Mouse (Mus musculus): ENCODE data around the gene Rnf24. TPM values are rescaled to one million over a fixed set of nuclear protein-coding genes. Genes with fewer than 3 reads are reported as not detected.
"Not testable (repeated sequence)": the region's sequence is repeated elsewhere in the genome, so short reads cannot be mapped to it uniquely, and the experiment has no call there.

The Rnf24 gene
- polyA plus RNA-seq, 2 experiments from 2014 or later, result 0.47 to 0.94 TPM

DNA sequence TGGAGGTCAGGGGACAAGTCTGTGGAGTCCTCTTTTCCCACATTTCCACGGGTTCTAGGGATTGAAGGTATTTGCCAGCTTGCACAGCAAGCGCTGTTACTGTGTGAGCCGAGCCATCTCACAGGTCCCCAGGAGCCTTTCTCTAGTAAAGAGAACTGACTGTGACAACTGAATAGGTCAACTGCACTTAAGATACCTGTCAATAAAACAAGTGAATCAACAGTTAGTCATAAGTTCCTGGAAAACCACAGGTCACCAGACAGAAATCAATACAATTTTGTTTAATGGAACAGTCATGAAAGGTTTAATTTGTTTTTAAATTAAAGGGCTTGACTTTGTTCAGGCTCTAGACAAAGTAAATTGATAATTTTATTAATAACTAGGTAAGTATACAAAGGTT lies 22.1 kb downstream of the Rnf24 start:
- ATAC-seq, result no peak

DNA sequence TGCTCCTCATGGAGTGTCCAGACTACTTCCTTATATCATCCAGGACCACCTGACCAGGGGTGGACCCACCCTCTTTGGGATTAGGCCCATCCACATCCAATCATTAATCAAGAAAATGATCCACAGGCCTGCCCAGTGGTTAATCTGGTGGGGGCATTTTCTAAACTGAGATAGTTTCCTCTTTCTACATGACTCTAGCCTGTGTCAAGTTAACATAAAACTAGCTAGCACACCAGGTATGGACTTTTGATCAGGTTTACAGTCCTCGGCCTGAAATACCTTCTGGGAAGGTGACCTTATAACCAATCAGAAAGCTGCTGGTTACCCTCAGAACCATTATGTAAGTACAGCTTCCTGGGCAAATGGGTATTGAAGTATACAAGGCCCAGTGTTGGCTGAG lies 23.7 kb downstream of the Rnf24 start:
- ATAC-seq, result no peak

DNA sequence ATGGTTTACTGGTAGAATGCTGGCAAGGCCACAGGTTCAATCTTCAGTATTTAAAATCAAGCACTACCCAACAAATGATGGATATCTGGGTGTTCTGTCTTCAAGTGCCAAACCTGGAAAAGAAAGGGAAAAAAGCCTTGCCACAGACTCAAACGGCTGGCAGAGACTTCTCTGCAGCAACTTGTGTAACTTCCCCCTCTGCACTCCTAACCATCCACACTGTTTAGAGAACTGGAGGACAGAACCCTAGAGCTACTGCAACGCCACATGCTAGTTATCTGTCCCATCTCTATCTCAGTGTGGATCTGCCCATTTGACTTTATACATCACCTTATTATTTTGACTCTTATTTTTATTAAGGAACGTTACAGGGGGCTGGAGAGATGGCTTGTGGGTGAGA lies 26.6 kb downstream of the Rnf24 start:
- no peak for ATAC-seq

DNA sequence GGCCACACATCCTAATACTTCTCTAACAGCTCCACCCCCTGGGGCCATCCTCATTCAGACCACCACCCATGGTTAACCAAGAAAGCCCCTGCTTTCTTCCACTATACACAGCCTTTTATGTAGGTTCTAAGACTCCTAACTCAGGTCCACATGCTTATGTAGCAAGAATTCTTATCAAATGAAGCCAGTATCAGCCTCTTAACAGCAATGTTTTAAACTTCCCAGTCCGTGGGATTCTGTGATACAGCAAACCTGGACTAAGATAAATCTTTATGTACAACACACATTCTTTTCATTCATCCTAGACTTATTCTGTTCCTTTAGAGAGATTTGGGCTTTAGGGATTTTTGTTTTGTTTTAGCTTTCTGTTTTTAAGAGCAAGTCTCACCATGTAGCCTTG lies 29.0 kb downstream of the Rnf24 start:
- ATAC-seq, result no peak

DNA sequence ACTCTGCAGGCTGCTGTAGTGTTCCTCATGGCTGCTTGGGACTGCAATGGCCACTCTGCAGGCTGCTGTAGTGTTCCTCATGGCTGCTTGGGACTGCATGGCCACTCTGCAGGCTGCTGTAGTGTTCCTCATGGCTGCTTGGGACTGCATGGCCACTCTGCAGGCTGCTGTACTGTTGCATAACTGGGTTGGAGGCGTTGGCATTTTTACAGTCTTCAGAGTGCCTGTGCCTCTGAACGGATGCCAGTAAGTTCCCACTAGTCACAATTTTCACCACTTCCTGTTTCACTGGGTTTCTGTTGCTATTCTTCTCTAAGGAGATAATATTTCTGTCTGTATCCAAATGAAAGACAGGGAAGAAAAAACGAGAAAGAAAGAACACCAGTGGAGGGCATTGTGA lies 31.5 kb downstream of the Rnf24 start:
- ATAC-seq, result peak; percentile 93

DNA sequence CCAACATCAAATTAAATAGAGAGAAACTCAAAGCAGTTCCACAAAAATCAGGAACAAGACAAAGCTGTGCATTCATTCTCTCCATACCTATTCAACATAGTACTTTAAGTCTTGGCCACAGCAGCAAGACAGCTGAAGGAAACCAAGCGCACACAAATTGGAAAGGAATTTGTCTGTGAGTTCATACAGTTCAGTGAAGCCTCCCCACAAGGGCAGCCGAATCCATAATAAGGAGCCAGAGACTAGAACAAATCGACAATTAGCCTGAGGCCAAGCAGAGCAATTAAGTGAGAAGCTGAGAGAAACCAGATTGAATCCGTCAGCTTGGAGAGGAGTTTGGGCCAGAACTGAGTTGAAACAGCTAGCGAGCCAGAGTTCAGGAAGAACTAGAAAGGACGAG lies 33.3 kb downstream of the Rnf24 start:
- no peak for ATAC-seq

DNA sequence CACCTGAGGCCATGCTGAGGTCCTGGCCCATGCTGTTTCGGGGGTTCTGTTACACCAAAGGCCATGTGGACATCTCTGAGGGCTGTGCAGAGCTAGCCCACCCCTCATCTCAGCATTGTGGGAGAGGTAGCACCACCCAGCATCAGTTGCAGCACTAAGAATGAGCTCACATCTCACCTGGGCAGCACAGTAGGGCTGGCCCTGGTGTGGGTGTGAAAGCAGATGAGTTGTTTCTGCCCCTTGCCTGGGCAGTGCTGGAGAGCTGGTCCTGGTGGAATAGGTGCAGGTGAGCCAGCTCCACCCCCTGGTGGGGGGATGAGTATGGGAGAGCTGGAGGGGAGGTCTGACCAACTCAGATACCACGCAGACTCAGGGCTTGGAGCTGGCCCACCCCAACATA lies 36.5 kb downstream of the Rnf24 start:
- no peak for ATAC-seq

DNA sequence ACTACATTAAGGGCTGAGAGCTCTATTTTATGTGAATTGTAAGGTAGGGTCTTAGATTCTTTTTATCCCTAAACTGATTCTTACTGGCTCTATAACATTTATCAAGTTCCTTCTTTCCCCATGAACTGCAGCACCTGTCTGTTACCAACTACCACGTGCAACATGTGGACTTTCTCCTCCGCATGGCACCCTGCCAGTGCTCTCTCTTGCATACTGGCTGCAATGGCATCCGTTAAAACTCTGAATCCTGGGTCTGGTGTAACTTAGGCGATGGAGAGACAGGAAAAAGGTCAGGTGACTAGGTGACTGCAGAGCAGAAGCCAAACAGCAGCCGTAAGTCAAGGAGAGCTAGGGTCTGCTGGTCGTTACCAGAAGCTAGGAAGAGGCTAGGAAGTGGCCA lies 43.4 kb downstream of the Rnf24 start:
- ATAC-seq, result no peak

DNA sequence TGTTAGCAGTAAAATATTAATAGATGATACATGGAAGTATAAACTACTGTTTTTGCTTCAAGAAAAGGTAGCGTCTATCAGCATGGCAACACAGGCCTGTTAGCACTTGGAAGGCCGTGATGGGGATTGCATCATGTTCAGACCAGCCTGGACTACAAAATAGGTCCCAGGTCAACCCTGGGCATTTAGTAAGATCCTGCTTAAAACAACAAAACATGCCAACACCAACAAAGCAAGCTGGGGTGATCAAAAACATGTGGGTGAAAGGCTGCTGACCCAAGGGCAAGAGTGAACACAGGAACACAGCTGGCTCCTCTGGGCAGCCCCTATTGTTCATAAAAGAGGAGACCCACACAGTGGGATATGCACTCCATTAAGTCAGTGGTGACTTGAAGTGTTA lies 44.9 kb downstream of the Rnf24 start:
- no peak for ATAC-seq

DNA sequence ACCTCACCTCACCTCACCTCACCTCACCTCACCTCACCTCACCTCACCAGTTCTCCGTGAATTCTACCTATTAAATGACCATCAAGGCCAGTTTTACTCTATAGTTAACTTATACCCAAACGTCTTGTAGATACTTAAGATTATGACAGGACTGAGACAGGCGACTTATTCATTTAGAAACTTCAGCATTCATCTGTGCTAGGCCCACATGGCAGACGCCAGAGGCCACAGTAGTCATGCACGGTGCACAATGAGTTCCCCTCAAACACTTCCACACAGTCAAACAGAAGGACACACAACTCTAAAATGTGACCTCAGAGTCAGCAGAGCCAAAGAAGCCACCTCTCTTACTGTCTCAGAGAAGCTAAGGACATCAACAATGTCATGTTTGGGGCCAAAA lies 45.3 kb downstream of the Rnf24 start:
- ATAC-seq, result no peak

DNA sequence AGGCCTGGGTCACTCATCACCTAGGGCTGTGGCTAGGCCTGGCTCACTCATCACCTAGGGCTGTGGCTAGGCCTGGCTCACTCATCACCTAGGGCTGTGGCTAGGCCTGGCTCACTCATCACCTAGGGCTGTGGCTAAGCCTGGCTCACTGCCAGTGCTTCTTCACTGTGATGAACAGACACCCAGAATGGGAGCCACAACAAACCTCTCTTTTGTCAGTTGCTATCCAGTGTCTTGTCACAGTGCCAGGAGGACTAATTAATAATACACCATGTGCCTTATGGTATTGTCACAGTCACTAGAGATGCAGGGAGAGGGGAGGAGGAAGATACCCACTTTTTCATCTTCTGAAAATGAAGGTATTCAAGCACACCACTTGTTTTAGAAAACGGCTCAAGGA lies 47.5 kb downstream of the Rnf24 start:
- ATAC-seq, result not testable (repeated sequence)

DNA sequence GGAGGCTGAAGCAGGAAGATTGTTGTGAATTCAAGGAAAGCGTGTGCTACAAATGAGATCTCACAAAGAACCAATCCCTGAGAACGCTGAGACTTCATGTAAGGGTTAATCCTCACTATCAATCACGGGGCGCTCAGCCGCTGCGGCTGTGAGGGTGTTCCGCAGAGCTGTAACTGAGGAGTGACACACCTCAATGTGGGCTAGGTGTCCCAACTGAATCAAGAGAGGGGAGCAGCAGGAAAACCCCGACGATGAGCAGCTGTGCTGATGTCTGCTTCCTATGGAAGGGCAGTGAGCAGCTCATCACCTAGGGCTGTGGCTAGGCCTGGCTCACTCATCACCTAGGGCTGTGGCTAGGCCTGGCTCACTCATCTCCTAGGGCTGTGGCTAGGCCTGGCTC lies 48.2 kb downstream of the Rnf24 start:
- no peak for ATAC-seq

DNA sequence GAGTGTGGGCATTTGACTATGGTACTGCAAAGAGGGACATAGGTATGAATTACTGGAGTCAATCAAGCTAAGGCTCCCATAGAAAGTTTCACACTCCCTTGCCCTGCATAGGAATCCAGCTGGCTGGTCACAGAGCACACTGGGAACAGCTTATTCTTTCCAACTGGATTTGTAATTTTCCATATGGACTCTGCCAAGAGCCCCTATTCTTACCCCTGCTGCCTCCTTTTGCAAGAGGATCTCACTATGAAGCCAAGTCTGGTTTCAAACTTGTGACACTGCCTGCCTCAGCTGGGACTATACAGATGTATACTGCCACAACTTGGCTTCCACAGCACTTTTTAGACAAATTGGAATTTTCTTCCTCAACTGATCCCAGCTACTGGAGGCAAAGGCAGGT lies 51.1 kb downstream of the Rnf24 start:
- ATAC-seq, result no peak

DNA sequence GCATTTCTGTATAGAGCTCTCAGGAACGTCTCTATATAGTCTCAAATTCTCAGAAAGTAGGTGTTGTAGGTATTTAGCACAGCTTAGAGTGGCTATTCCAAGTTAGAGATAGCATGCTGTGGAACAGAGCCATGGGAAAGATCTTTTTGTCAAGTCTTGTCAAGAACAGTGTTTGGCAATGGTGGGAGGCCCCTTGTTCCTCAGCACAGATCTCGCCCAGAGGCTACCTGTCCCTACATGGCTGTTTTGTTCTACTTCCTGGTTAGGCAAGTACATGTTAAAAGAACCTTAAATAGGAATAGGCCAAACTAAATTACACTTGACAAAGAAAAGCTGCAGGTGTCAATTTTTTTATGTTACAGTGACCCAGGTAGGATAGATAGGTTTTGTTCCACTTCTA lies 52.2 kb downstream of the Rnf24 start:
- ATAC-seq, result no peak

DNA sequence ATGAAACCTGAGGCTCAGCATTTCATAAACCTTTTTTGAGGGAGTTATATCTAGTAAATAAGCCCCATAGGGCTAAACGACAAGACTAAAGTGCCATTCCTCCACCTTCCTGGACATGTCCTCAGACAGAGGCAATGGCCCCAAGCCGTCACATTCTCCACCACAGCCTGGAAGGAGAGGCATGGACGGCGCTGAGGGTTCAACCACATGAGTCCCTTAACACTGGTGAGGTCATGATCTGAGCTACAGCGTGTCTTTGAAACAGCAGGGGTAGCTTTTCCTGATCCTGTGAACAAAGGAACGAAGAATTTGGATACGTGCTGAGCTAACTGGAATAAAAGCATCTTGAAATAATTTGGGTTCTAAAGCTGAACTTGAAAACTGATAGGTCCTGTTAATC lies 54.0 kb downstream of the Rnf24 start:
- not testable (repeated sequence) for ATAC-seq

DNA sequence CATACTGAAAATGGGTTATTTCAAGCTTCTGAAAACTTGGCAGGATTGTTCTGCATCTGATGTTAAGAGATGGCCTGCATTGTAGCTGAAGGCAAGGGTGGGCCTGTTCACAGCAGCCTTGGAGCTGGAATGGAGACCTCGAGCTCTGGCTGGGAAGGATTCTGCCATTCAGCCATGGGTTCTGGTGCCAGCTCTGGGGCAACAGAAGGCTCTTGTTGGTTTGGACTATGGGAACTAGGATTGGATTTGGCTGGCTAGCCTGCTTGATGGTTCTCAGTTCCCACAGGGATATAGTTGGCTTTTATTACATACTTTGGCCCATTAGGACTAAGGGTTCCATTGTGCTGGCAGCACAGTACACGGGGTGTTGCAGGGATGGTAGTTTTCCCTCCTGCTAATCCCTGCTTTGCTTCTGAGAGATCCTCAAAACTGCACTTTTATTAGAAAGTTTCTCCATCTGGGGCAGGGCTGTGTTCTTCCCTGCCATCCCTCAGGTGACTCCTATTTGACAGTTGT lies 55.9 kb downstream of the Rnf24 start:
- ATAC-seq, result no peak

DNA sequence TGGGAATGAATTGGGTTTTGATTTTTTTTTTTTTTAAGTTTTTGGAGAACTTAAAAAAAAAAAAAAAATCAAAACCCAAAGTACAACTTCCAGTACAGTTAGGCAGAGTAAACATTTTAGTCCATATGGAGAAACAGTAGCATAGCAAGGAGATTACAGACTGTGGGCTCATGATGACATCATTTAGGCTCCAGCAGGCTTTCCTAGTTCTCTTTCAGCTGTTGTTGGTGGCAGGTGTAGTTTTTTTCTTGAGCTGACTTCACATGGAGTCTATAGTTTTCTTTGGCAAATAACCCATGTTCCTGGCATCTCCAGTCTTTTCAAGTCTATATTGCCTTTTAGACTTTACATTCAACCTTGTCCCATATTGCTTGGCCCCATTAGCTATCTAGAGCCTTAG lies 62.0 kb downstream of the Rnf24 start:
- no peak for ATAC-seq

DNA sequence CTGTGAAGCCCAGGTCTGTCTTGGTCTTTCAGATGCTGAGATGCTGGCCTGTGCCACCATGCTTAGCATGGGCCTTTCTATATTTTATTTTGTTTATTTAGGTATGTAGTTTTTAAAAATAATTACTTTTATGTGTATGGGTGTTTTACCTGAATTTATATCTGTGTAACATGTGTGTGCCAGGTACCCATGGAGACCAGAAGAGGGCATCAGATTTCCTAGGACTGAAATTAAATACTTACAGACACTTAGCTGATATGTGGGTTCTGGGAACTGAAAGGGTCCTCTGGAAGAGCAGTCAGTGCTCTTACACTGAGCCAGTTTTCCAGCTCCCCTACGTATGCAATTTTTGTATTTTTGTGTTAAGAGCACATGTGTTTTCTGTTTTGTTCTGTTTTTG lies 66.4 kb downstream of the Rnf24 start:
- no peak for ATAC-seq

DNA sequence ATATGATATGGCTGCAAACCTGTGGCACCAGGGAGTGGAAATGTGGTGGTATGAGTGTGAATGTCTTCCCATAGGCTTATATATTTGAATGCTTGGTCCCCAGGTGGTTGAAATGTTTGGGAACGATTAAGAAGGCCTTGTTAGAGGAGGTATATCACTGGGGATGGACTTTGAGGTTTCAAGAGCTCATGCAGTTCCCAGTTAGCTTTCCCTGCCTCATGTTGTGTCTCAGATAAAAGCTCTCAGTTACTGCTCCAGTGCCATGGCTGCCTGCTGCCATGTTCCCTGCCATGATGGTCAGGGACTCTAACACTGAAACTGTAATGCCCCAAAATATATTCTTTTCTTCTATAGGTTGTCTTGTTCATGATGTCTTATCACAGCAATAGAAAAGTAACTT lies 71.1 kb downstream of the Rnf24 start:
- ATAC-seq, result no peak

DNA sequence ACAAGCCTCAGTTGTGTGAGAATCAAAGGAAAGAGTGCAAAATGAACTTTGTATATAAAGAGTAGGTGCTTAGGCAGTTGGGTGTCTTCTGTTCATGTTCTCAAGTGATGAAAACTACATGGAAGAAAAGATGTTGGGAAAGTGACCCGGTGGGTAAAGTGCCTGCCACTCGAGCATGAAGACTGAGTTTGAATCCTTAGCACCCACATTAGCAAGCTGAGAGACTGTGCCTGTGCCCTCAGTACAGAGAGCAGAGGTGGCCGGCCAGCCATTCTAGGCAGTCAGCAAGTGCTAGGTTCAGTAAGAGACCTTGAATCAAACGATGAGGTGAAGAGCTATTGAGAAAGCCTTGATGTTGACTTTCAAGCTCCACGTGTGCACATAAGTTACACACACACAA lies 76.0 kb downstream of the Rnf24 start:
- no peak for ATAC-seq

DNA sequence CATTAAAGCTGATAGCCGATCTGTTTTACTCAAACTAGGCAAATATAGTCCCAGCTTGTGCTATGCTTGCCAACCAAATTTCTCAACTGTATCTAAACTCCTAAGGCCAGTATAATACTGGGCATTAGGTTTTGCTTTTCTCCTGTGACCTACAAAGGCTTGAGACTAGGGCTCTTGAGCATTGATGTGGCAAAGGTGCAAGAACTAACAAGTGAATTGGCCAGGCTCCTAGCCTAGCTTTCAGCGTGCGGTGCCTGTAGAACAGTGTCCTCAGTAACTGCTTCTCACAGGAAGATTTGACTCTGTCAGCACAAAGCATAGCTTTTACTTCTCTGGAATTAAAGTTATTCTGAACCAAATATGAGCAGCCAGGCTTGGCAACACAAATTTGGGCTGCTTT lies 77.2 kb downstream of the Rnf24 start:
- ATAC-seq, result no peak

DNA sequence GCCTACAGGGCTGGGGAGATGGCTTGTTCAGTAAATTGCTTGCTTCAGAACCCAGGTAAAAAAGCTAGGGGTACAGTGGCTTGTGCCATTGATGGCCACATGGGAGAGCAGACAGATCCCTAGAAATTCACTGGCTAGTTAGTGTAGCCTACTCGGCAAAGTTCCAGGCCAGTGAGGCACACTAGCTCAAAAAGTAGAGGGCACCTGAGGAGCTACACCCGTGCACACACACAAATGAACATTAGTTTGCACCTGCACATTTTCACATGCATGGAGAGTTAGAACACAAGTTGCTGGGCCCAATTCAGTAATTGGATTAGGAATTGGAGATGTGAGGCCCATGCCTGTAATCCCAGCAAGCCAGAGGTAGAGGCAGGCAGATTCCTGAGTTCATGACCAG lies 87.6 kb downstream of the Rnf24 start:
- no peak for ATAC-seq

DNA sequence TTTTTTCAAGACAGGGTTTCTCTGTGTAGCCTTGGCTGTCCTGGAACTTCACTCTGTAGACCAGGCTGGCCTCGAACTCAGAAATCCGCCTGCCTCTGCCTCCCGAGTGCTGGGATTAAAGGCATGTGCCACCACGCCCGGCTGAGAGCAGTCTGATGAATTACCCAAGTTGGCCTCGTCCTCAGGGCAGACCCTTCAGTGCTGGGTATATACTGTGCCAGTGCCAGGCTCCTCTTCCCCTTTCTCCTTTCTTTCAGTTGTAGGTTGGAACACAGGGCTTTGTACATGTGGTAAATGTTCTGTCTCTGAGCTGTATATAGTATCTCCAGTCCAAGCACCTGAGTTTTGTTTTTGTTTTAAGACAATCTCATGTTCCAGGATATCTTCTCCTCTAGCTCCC lies 88.7 kb downstream of the Rnf24 start:
- no peak for ATAC-seq

DNA sequence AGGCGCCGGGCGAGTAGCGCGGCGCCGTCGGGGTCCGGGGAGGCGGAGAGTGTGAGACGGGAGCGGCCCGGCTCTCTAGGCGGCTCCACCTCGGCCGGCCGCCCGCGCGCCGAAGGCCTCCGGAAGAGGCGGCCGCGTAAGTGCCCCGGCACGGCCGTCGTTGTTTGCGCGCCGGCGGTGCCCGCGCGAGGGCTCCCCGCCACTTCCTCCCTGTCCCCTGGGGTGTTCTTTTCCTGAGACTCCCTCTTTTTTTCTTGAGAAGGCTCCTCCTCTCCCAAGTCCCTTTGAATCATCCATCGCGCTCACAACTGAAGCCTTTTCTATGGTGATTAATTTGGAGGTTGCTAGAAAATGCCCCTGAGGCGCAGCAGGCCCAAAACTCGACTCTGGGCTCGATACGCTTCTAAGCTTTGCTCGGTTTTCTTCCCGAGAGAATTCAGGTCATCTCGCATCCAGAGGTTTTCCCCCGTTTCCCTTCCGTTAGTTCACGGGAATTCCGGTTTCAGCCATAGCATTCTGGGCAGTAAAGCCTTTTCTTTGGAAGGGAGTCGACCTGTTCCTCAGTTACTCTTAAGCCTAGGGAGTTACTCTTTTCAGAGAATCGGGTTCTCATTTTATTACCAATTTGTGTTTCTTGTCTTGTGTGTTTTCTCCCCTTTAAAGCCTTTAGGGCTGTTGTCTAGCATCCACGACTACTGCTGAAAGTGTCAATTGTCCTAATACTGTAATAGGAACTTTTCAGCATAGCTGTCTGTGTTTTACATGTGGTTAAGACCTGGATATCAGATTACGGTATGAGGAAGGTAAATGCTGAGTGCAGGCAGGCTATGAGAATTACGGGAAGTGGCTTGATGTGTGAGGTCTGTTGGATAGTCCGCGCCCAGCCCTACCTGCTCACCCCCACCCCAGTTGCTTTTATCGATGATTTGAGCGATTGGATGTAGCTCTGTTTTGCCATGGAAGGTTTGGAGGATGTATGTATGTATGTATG lies 89.7 kb downstream of the Rnf24 start:
- peak; percentile 40 for ATAC-seq

Measured in activated CD4-positive, CD25-positive, alpha-beta regulatory T cell, adult 4 months (primary cell).